Mouse (Mus musculus) cerebellum, adult 2 months (tissue): ENCODE measurements around the gene Fam32a.

ENCODE experiments used
- CTCF ChIP-seq: fragments of 200-500 bp; IDR thresholded peaks from 2 replicates; pipeline ENCODE4 v1.5.1; 2011; ENCODE audit warnings: low read depth, mild to moderate bottlenecking, control low read depth, low read length, moderate library complexity, borderline replicate concordance; ENCODE audit not compliant: insufficient read depth
- POLR2A ChIP-seq: fragments of 200-500 bp; IDR thresholded peaks from 2 replicates; pipeline ENCODE4 v1.6.1; 2011; ENCODE audit warnings: low read length, control low read depth, borderline replicate concordance; ENCODE audit not compliant: insufficient read depth

DNA sequence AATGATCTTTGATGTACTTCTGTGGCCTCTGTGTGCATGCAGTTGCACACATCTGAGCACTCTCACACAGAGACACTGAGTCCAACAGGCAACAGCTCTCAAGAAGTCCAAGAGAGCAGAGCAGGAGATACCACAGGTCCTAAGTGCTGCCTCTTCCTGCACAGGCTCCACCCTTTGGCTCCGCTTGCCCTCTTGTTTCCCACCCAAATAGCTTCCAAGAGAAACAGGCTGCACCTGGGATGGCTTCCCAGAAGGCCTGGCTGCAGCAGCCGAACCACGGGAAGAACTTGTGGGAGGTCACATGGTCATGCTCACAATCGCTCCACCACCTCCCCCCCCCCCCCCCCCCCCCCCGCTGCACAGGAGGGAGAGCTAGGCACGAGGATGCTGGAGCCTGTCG, 45.8 kb downstream of the Fam32a start:
- no peak for TF ChIP-seq CTCF
- TF ChIP-seq POLR2A: no peak
